Mouse (Mus musculus): Measurements from ENCODE around the gene Ccnd3.

DNA sequence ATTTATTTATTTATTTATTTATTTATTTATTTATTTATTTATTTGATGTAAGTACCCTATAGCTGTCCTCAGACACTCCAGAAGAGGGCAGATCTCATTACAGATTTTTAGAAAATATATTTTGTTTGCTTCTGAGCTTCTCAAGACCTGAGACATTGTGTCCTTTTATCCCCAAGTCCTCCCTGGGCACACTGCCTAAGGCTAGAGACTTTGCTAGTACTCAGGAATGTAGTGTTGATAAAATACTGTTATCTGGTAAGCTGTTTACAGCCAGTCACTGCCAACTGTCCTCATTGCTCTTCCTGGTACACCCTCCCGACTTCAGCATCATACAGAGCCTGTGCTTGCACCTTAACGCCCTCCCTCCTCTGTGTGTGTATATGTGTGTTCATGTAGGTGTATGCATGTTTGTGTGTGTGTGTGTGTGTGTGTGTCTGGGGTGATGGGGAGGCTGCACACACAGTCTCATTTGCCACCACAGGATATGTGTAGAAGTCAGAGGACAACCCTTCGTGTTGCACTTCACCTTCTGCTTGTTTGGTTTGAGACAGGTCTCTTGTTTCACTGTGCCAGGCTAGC, 45.4 kb upstream of the Ccnd3 start:
- TF ChIP-seq CTCF (IDR thresholded peaks at IDR 0.05 in 2 of 3, conservative IDR thresholded peaks at IDR 0.05 in 1 of 3; ENCODE audit: control insufficient read depth in 1 of 3, insufficient read depth in 1 of 3, low read depth in 2 of 3, low read length in 3 of 3, poor library complexity in 1 of 3, severe bottlenecking in 1 of 3) (no peak), NELFE (IDR thresholded peaks at IDR 0.05; ENCODE audit: low read depth, low read length) (no peak), POLR2A (IDR thresholded peaks at IDR 0.05; ENCODE audit: control insufficient read depth in 1 of 2, insufficient read depth in 1 of 2, low read depth in 1 of 2, low read length in 2 of 2, poor library complexity in 1 of 2) (no peak), GATA1 (IDR thresholded peaks at IDR 0.05; ENCODE audit: low read depth, low read length) (no peak), SIN3A (IDR thresholded peaks at IDR 0.05; ENCODE audit: low read length) (no peak), NRF1 (IDR thresholded peaks at IDR 0.05; ENCODE audit: insufficient read depth, low read depth, low read length, poor library complexity, severe bottlenecking) (no peak), MAZ (IDR thresholded peaks at IDR 0.05; ENCODE audit: low read depth, low read length) (no peak), KAT2A (conservative IDR thresholded peaks at IDR 0.05; ENCODE audit: low read depth, low read length) (no peak), MEF2A (IDR thresholded peaks at IDR 0.05; ENCODE audit: extremely low read depth, insufficient replicate concordance, low read depth, low read length, poor library complexity, severe bottlenecking) (no peak), UBTF (IDR thresholded peaks at IDR 0.05; ENCODE audit: borderline replicate concordance, insufficient read depth, low read depth, low read length) (no peak), CHD2 (IDR thresholded peaks at IDR 0.05; ENCODE audit: low read length) (no peak), TCF12 (IDR thresholded peaks at IDR 0.05; ENCODE audit: low read depth, low read length) (no peak), ETS1 (IDR thresholded peaks at IDR 0.05; ENCODE audit: low read depth, low read length) (no peak)

All from MEL (cell line).